Comparison of ENCODE assay signal across 8 mouse cellular contexts in the genomic region with DNA sequence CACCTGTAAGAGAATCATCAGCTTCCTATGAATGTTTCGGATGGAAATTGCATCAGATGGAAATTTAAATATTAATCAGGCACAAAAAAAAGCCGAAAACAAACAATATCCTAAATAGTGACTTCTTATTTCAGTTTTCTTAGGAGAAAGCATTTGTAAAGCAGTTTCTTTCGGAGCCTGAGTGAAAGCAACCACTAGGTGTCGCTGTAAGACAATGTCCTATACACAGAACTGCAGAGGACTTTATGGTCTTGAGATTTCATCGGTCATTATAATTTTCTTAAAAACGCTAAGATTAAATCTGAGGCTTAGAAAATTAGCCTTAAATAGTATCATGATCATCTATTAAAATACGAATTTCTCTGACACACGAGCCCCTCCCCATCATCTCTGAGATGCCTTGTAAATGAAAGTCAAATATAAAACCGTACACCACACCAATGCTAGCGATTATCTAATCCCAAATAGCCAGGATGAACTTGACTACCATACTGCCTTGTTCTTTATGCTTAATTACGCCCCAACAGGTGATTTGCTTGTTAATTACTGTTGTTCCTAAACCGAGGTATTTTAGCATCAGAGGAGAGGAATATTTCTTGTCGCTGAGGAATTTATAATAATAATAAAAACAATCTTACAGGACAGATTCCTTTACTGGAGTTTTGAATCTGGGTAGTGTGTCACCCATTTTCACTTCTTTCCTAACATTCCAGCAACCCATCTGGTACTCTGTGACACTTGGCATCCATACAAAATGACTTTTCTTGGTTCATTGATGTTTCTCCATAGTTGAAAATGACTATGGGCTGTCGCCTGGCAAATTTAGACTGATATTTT.
A peak's percentile ranks its signal among the peaks of the same experiment; 100 is the strongest.
DNase-seq lines count a peak whose midpoint lies in the region; ATAC-seq and TF ChIP-seq lines count a peak whose summit lies in the region.

No protein-coding gene starts in this region.

- no peaks in the 10 kb centered on the region for H3K79me2 ChIP-seq in liver, adult 2 months (ENCODE audit: control insufficient read depth, insufficient read depth, low read length)

- H3K36me3 ChIP-seq in liver, adult 2 months (ENCODE audit: control insufficient read depth, insufficient read depth, low read length), result no peaks in the 10 kb centered on the region
- H3K36me3 ChIP-seq in liver, embryonic 12.5 days, result no peaks in the 10 kb centered on the region
- no peaks in the 10 kb centered on the region for H3K36me3 ChIP-seq in embryonic facial prominence, embryonic 10.5 days (replicated peaks)
- no peaks in the 10 kb centered on the region for H3K36me3 ChIP-seq in limb, embryonic 13.5 days

- H3K4me2 ChIP-seq in liver, embryonic 12.5 days, result no peak overlapping the region
- no peak overlapping the region for H3K4me2 ChIP-seq in limb, embryonic 13.5 days (replicated peaks)

- TF ChIP-seq POLR2A in liver, adult 2 months (IDR thresholded peaks at IDR 0.05; ENCODE audit: extremely low read depth, insufficient read depth, low read length), result no peak

- no peak overlapping the region for H3K27ac ChIP-seq in liver, adult 2 months (replicated peaks; ENCODE audit: insufficient read depth, low read depth, low read length)
- no peak overlapping the region for H3K27ac ChIP-seq in liver, embryonic 12.5 days
- no peak overlapping the region for H3K27ac ChIP-seq in embryonic facial prominence, embryonic 10.5 days (replicated peaks)
- H3K27ac ChIP-seq in limb, embryonic 13.5 days, result no peak overlapping the region

- H3K4me1 ChIP-seq in liver, adult 2 months (ENCODE audit: control insufficient read depth, insufficient read depth, low read length), result no peaks in the 10 kb centered on the region
- H3K4me1 ChIP-seq in liver, embryonic 12.5 days, result no peaks in the 10 kb centered on the region
- no peaks in the 10 kb centered on the region for H3K4me1 ChIP-seq in embryonic facial prominence, embryonic 10.5 days
- no peaks in the 10 kb centered on the region for H3K4me1 ChIP-seq in limb, embryonic 13.5 days

- H3K9ac ChIP-seq in liver, adult 2 months (ENCODE audit: low read depth, low read length), result no peak overlapping the region
- no peak overlapping the region for H3K9ac ChIP-seq in liver, embryonic 12.5 days
- no peak overlapping the region for H3K9ac ChIP-seq in limb, embryonic 13.5 days

- no peak for ATAC-seq in liver, embryonic 12.5 days
- ATAC-seq in limb, embryonic 13.5 days (ENCODE audit: low FRiP score, low read depth), result 0 out of 2 replicates have a peak, but pooled peaks have one; percentile 51

- WGBS in liver, adult 2 months, result 37% methylated on average over 14 of the region's 14 CpGs
- WGBS in liver, embryonic 12.5 days (ENCODE audit: insufficient replicate concordance), result 35% methylated on average over 14 of the region's 14 CpGs
- 41% methylated on average over 14 of the region's 14 CpGs for whole genome bisulfite sequencing in embryonic facial prominence, embryonic 10.5 days
- 34% methylated on average over 14 of the region's 14 CpGs for WGBS in limb, embryonic 13.5 days

- TF ChIP-seq CTCF in liver, adult 2 months (IDR thresholded peaks at IDR 0.05; ENCODE audit: low read depth, low read length), result peak; percentile 34

- H3K4me3 ChIP-seq in liver, adult 2 months (ENCODE audit: insufficient read depth, low read depth, low read length), result no peak overlapping the region
- no peak overlapping the region for H3K4me3 ChIP-seq in liver, embryonic 12.5 days
- H3K4me3 ChIP-seq in embryonic facial prominence, embryonic 10.5 days, result no peak overlapping the region
- no peak overlapping the region for H3K4me3 ChIP-seq in limb, embryonic 13.5 days

- DNase-seq in liver, adult 2 months (ENCODE audit: extremely low read depth, low read depth, low spot score), result peak; percentile 44
- DNase-seq in adrenal gland, postnatal 36 days, result peak; percentile 19 to 30
- peak; percentile 50 for DNase-seq in embryonic facial prominence, embryonic 10.5 days (ENCODE audit: low spot score)
- peak; percentile 74 for DNase-seq in hindlimb bud, embryonic 11.5 days (ENCODE audit: extremely low spot score, low read depth, low spot score)
- peak; percentile 81 for DNase-seq in retina, postnatal 1 day
- no peak for DNase-seq in yolk sac, embryonic 10.5 days (ENCODE audit: low spot score)

- H3K9me3 ChIP-seq in liver, embryonic 12.5 days (replicated peaks), result no peaks in the 10 kb centered on the region
- H3K9me3 ChIP-seq in embryonic facial prominence, embryonic 10.5 days, result no peaks in the 10 kb centered on the region
- H3K9me3 ChIP-seq in limb, embryonic 13.5 days, result no peaks in the 10 kb centered on the region

- no peaks in the 10 kb centered on the region for H3K27me3 ChIP-seq in liver, adult 2 months (ENCODE audit: control insufficient read depth, insufficient read depth, low read length)
- no peaks in the 10 kb centered on the region for H3K27me3 ChIP-seq in liver, embryonic 12.5 days (replicated peaks)
- H3K27me3 ChIP-seq in embryonic facial prominence, embryonic 10.5 days (replicated peaks; ENCODE audit: low read depth, poor library complexity, severe bottlenecking), result no peaks in the 10 kb centered on the region
- H3K27me3 ChIP-seq in limb, embryonic 13.5 days, result no peaks in the 10 kb centered on the region
